Mouse (Mus musculus): ENCODE results near the gene Cxcl13.
"Not testable (repeated sequence)": the region's sequence is repeated elsewhere in the genome, so short reads cannot be mapped to it uniquely, and the experiment has no call there.

The Cxcl13 gene

GRCm38 (mm10) chr5:95956651-95957050 is at the start of gene Cxcl13:
Gene Cxcl13, plus strand, starts transcription at chr5:95956951.
- DNase-seq (ENCODE audit: low spot score in 2 of 2) = no peak

GRCm38 (mm10) chr5:95911006-95911405 is 45.7 kb upstream of the Cxcl13 start:
- DNase-seq (ENCODE audit: low spot score in 2 of 2) = no peak

GRCm38 (mm10) chr5:95918491-95918890 is 38.3 kb upstream of the Cxcl13 start:
- no peak for DNase-seq (ENCODE audit: low spot score in 2 of 2)

- no peak for DNase-seq (ENCODE audit: low spot score in 2 of 2)
Observed at GRCm38 (mm10) chr5:95924023-95924422, 32.7 kb upstream of the Cxcl13 start.

- DNase-seq (ENCODE audit: low spot score in 2 of 2) = no peak
Observed at GRCm38 (mm10) chr5:95925204-95925930, 31.4 kb upstream of the Cxcl13 start.

- no peak for DNase-seq (ENCODE audit: low spot score in 2 of 2)
Observed at GRCm38 (mm10) chr5:95925931-95926263, 30.9 kb upstream of the Cxcl13 start.

- DNase-seq (ENCODE audit: low spot score in 2 of 2) = no peak
Observed at GRCm38 (mm10) chr5:95935035-95935434, 21.7 kb upstream of the Cxcl13 start.

GRCm38 (mm10) chr5:95936068-95936467 is 20.7 kb upstream of the Cxcl13 start:
- DNase-seq (ENCODE audit: low spot score in 2 of 2) = no peak

- DNase-seq (ENCODE audit: low spot score in 2 of 2) = no peak
Observed at GRCm38 (mm10) chr5:95937129-95937528, 19.6 kb upstream of the Cxcl13 start.

GRCm38 (mm10) chr5:95938044-95938625 is 18.6 kb upstream of the Cxcl13 start:
- DNase-seq (ENCODE audit: low spot score in 2 of 2) = no peak

- DNase-seq (ENCODE audit: low spot score in 2 of 2) = no peak
Observed at GRCm38 (mm10) chr5:95940682-95941221, 16.0 kb upstream of the Cxcl13 start.

- DNase-seq (ENCODE audit: low spot score in 2 of 2) = no peak
Observed at GRCm38 (mm10) chr5:95941562-95941961, 15.2 kb upstream of the Cxcl13 start.

- DNase-seq (ENCODE audit: low spot score in 2 of 2) = no peak
Observed at GRCm38 (mm10) chr5:95945120-95945519, 11.6 kb upstream of the Cxcl13 start.

GRCm38 (mm10) chr5:95946344-95946743 is 10.4 kb upstream of the Cxcl13 start:
- no peak for DNase-seq (ENCODE audit: low spot score in 2 of 2)

GRCm38 (mm10) chr5:95948641-95949040 is 8.1 kb upstream of the Cxcl13 start:
- no peak for DNase-seq (ENCODE audit: low spot score in 2 of 2)

- DNase-seq (ENCODE audit: low spot score in 2 of 2) = peak; percentile 14 to 40
Observed at GRCm38 (mm10) chr5:95949946-95950701, 6.6 kb upstream of the Cxcl13 start.

GRCm38 (mm10) chr5:95964940-95965339 is 8.2 kb downstream of the Cxcl13 start:
- no peak for DNase-seq (ENCODE audit: low spot score in 2 of 2)

GRCm38 (mm10) chr5:95966621-95967020 is 9.9 kb downstream of the Cxcl13 start:
- DNase-seq (ENCODE audit: low spot score in 2 of 2) = no peak

- peak; percentile 7 to 60 for DNase-seq (ENCODE audit: low spot score in 2 of 2)
Observed at GRCm38 (mm10) chr5:95970845-95971244, 14.1 kb downstream of the Cxcl13 start.

- DNase-seq (ENCODE audit: low spot score in 2 of 2) = no peak
Observed at GRCm38 (mm10) chr5:95972208-95972607, 15.5 kb downstream of the Cxcl13 start.

- DNase-seq (ENCODE audit: low spot score in 2 of 2) = not testable (repeated sequence)
Observed at GRCm38 (mm10) chr5:95973806-95974205, 17.1 kb downstream of the Cxcl13 start.

GRCm38 (mm10) chr5:95976299-95976698 is 19.5 kb downstream of the Cxcl13 start:
- DNase-seq (ENCODE audit: low spot score in 2 of 2) = no peak

All from spleen, postnatal 10 days (tissue).